Comparison of ENCODE assay signal across 8 mouse cellular contexts in the genomic region with DNA sequence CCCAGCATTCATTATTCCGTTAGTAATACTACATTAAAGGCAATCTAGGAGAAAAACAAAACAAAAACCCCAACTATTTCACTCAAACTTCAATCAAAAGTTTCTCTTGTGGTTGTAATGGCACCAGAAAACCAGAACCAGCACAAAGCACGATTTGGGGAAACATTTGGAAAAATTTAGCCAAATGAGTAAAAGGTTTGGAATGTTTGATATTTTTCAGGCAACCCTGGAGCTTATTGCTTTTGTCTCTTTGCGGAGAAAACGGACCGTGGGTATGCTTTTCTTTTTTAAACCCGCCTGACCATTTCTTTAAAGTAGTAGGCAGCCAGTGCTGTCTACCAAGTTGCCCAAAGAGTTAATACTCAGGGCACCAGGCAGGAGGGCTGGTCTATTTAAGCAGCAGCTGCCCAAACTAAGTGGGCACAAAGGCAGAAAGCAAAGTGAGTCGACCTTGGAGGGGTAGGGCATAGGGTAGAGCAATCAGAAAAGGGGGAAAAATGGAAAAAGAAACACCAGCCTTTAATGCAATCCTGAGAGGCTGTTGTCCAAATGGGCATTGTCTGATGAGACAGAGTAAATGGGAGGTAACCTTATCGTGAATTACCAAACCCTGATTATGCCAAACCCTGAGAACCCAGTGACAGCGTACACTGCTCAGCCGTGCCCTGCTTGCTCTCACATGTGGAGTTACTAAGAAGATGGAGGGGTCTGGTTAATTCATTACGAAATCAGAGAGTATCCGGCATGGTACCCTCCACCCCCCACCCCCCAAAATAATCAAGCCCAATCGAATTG.
DNase-seq lines count a peak whose midpoint lies in the region; ATAC-seq and TF ChIP-seq lines count a peak whose summit lies in the region.

No protein-coding gene starts in this region.

- no peak overlapping the region for H3K27ac ChIP-seq in forebrain, embryonic 12.5 days
- H3K27ac ChIP-seq in limb, embryonic 12.5 days: peak overlapping the region; percentile 86

- peaks cover 22% of the 10 kb centered on the region for H3K27me3 ChIP-seq in forebrain, embryonic 12.5 days
- no peaks in the 10 kb centered on the region for H3K27me3 ChIP-seq in limb, embryonic 12.5 days

- peak; percentile 44 for DNase-seq in lung, adult 2 months
- DNase-seq in lung, postnatal 25 days (ENCODE audit: low spot score): no peak
- DNase-seq in retina, embryonic 14.5 days (ENCODE audit: low spot score): peak; percentile 16
- no peak for DNase-seq in urinary bladder, adult 18-20 months (ENCODE audit: low spot score in 2 of 2)
- DNase-seq in cerebellum, adult 8-10 months: no peak
- DNase-seq in kidney, adult 9 months: no peak

- 0 out of 2 replicates have a peak overlapping the region, but pooled peaks have one; percentile 64 for H3K9ac ChIP-seq in forebrain, embryonic 12.5 days
- peak overlapping the region; percentile 80 for H3K9ac ChIP-seq in limb, embryonic 12.5 days (replicated peaks)

- ATAC-seq in forebrain, embryonic 12.5 days (ENCODE audit: low FRiP score): no peak; the same call in 1 of the 2 replicates
- ATAC-seq in limb, embryonic 12.5 days (ENCODE audit: insufficient number of reproducible peaks, insufficient read depth, low FRiP score, low TSS enrichment, low read depth): no peak

- no peaks in the 10 kb centered on the region for H3K9me3 ChIP-seq in forebrain, embryonic 12.5 days
- H3K9me3 ChIP-seq in limb, embryonic 12.5 days: no peaks in the 10 kb centered on the region

- no peak for TF ChIP-seq POLR2A in lung, adult 2 months (IDR thresholded peaks at IDR 0.05; ENCODE audit: borderline replicate concordance, extremely low read depth, low read depth, low read length)

- H3K36me3 ChIP-seq in forebrain, embryonic 12.5 days (replicated peaks): no peaks in the 10 kb centered on the region
- H3K36me3 ChIP-seq in limb, embryonic 12.5 days: no peaks in the 10 kb centered on the region

- peak overlapping the region; percentile 77 for H3K4me3 ChIP-seq in lung, adult 2 months (replicated peaks; ENCODE audit: extremely low read depth, low read depth, low read length)
- H3K4me3 ChIP-seq in forebrain, embryonic 12.5 days (replicated peaks): peak overlapping the region; percentile 46
- peak overlapping the region; percentile 54 for H3K4me3 ChIP-seq in limb, embryonic 12.5 days (replicated peaks)

- 31% methylated on average over 13 of the region's 13 CpGs for WGBS in lung, adult 2 months
- WGBS in forebrain, embryonic 12.5 days: 31% methylated on average over 13 of the region's 13 CpGs
- WGBS in limb, embryonic 12.5 days: 11% methylated on average over 13 of the region's 13 CpGs

- TF ChIP-seq CTCF in lung, adult 2 months (IDR thresholded peaks at IDR 0.05; ENCODE audit: insufficient read depth, low read length): no peak

- H3K4me2 ChIP-seq in forebrain, embryonic 12.5 days: peak overlapping the region; percentile 84
- H3K4me2 ChIP-seq in limb, embryonic 12.5 days: peak overlapping the region; percentile 62

- peaks cover 14% of the 10 kb centered on the region for H3K4me1 ChIP-seq in lung, adult 2 months (ENCODE audit: control insufficient read depth, insufficient read depth, low read length)
- peaks cover 20% of the 10 kb centered on the region for H3K4me1 ChIP-seq in forebrain, embryonic 12.5 days
- H3K4me1 ChIP-seq in limb, embryonic 12.5 days (replicated peaks): peaks cover 55% of the 10 kb centered on the region

Comparison
In these comparisons a context has a peak if more than half of its experiments do, and no peak if none do; other contexts are left out.
1. DNase-seq: peak in lung, adult 2 months (single experiment) and retina, embryonic 14.5 days (single experiment); none in lung, postnatal 25 days (single experiment), urinary bladder, adult 18-20 months (0 of 2), cerebellum, adult 8-10 months (single experiment) and kidney, adult 9 months (single experiment).
2. Peak in every context shown above with its lines, with median percentiles within 50 percentile points of each other: H3K4me3 ChIP-seq.